Mouse (Mus musculus) testis, adult 2 months (tissue): ENCODE results near the gene Larp1. TPM values are rescaled to one million over a fixed set of nuclear protein-coding genes. Genes with fewer than 3 reads are reported as not detected.

ENCODE experiments used
- H3K27ac ChIP-seq: fragments of 200-500 bp; 2 replicates; pipeline ENCODE4 v1.5.1; 2012; ENCODE audit warnings: low read depth, low read length; ENCODE audit not compliant: control insufficient read depth, insufficient read depth
- H3K27me3 ChIP-seq: fragments of 200-500 bp; 2 replicates; pipeline ENCODE4 v1.6.1; 2012; ENCODE audit warnings: mild to moderate bottlenecking, low read length, moderate library complexity; ENCODE audit not compliant: control insufficient read depth, insufficient read depth
- H3K36me3 ChIP-seq: fragments of 200-500 bp; 2 replicates; pipeline ENCODE4 v1.6.1; 2012; ENCODE audit warnings: mild to moderate bottlenecking, low read length; ENCODE audit not compliant: control insufficient read depth, insufficient read depth
- H3K4me1 ChIP-seq: fragments of 200-500 bp; 2 replicates; pipeline ENCODE4 v1.6.1; 2012; ENCODE audit warnings: low read length; ENCODE audit not compliant: control insufficient read depth, insufficient read depth
- H3K4me3 ChIP-seq: fragments of 200-500 bp; 2 replicates; pipeline ENCODE4 v1.5.1; 2012; ENCODE audit warnings: low read depth, mild to moderate bottlenecking, low read length, moderate library complexity, mixed read lengths; ENCODE audit not compliant: control insufficient read depth
- CTCF ChIP-seq: fragments of 200-500 bp; IDR thresholded peaks from 2 replicates; pipeline ENCODE4 v1.5.1; 2012; ENCODE audit warnings: low read depth, mild to moderate bottlenecking, inconsistent platforms, low read length, moderate library complexity; ENCODE audit not compliant: control insufficient read depth, insufficient read depth, insufficient replicate concordance
- POLR2A ChIP-seq: fragments of 200-500 bp; IDR thresholded peaks from 2 replicates; pipeline ENCODE4 v1.6.1; 2012; ENCODE audit warnings: low read depth, mild to moderate bottlenecking, inconsistent platforms, low read length, moderate library complexity; ENCODE audit not compliant: control insufficient read depth
- polyA plus RNA-seq: library from polyadenylated mRNA; depleted of rRNA; stranded (reverse); fragments of >200 nt; gene quantifications from 2 replicates; pipeline ENCODE4 v1.2.3, GENCODE M21; 2012; rRNA removed

The Larp1 gene
- polyA plus RNA-seq = 123 and 129 TPM in 2 replicates

- TF ChIP-seq POLR2A = no peak
- TF ChIP-seq CTCF = no peak
- H3K36me3 ChIP-seq = no peaks in the 10 kb centered on the region
- no peaks in the 10 kb centered on the region for H3K27me3 ChIP-seq
Measured at GRCm38 (mm10) chr11:58009051-58009515, at the start of gene Larp1. Larp1 (plus strand) TSS chr11:58009064.

GRCm38 (mm10) chr11:57959924-57960323, 48.9 kb upstream of the Larp1 start:
- Histone ChIP-seq H3K4me3 (no peak overlapping the region), H3K27me3 (no peaks in the 10 kb centered on the region), H3K4me1 (peaks cover 11% of the 10 kb centered on the region), H3K27ac (no peak overlapping the region), H3K36me3 (no peaks in the 10 kb centered on the region)
- no peak for TF ChIP-seq CTCF
- TF ChIP-seq POLR2A = no peak

More at GRCm38 (mm10) chr11:58009051-58009515, at the start of gene Larp1:
- H3K4me3 ChIP-seq = peak within 1 kb of the TSS; percentile 99
- H3K4me1 ChIP-seq = peaks cover 13% of the 10 kb centered on the region
- peak within 1 kb of the TSS; percentile 100 for H3K27ac ChIP-seq

- Histone ChIP-seq H3K27ac (peak overlapping the region; percentile 62), H3K4me1 (peaks cover 11% of the 10 kb centered on the region), H3K27me3 (no peaks in the 10 kb centered on the region), H3K4me3 (peak overlapping the region; percentile 86), H3K36me3 (no peaks in the 10 kb centered on the region)
- TF ChIP-seq CTCF = no peak
- no peak for TF ChIP-seq POLR2A
Measured at GRCm38 (mm10) chr11:57962382-57963285, 46.2 kb upstream of the Larp1 start.

- peaks cover 11% of the 10 kb centered on the region for H3K4me1 ChIP-seq
- H3K27ac ChIP-seq = no peak overlapping the region
- no peak for TF ChIP-seq CTCF
- no peak for TF ChIP-seq POLR2A
- H3K36me3 ChIP-seq = no peaks in the 10 kb centered on the region
- no peaks in the 10 kb centered on the region for H3K27me3 ChIP-seq
- H3K4me3 ChIP-seq = no peak overlapping the region
Measured at GRCm38 (mm10) chr11:57963291-57963870, 45.5 kb upstream of the Larp1 start.

GRCm38 (mm10) chr11:57966630-57967029, 42.2 kb upstream of the Larp1 start:
- Histone ChIP-seq H3K4me1 (peaks cover 11% of the 10 kb centered on the region), H3K36me3 (no peaks in the 10 kb centered on the region), H3K27me3 (no peaks in the 10 kb centered on the region), H3K27ac (no peak overlapping the region), H3K4me3 (no peak overlapping the region)
- TF ChIP-seq POLR2A (no peak), CTCF (no peak)

GRCm38 (mm10) chr11:57968301-57968700, 40.6 kb upstream of the Larp1 start:
- Histone ChIP-seq H3K36me3 (no peaks in the 10 kb centered on the region), H3K4me1 (peaks cover 2% of the 10 kb centered on the region; the same call in 1 of the 2 replicates), H3K27ac (no peak overlapping the region), H3K4me3 (no peak overlapping the region), H3K27me3 (no peaks in the 10 kb centered on the region)
- TF ChIP-seq POLR2A = no peak
- no peak for TF ChIP-seq CTCF

GRCm38 (mm10) chr11:57970541-57970940, 38.3 kb upstream of the Larp1 start:
- Histone ChIP-seq H3K27ac (no peak overlapping the region), H3K4me1 (no peaks in the 10 kb centered on the region), H3K36me3 (no peaks in the 10 kb centered on the region), H3K27me3 (no peaks in the 10 kb centered on the region), H3K4me3 (no peak overlapping the region)
- no peak for TF ChIP-seq POLR2A
- TF ChIP-seq CTCF = no peak
